8 mouse cellular contexts compared by ENCODE assay signal in genomic region chr17:28801474-28802005, GRCm38 (mm10). TPM values are rescaled to one million over a fixed set of nuclear protein-coding genes. Genes with fewer than 3 reads are reported as not detected.
DNase-seq lines count a peak whose midpoint lies in the region; ATAC-seq and TF ChIP-seq lines count a peak whose summit lies in the region.

No protein-coding gene starts in this region.

- H3K9me3 ChIP-seq in embryonic facial prominence, embryonic 14.5 days (ENCODE audit: control insufficient read depth, low read length), result no peaks in the 10 kb centered on the region
- H3K9me3 ChIP-seq in limb, embryonic 13.5 days, result no peaks in the 10 kb centered on the region
- no peaks in the 10 kb centered on the region for H3K9me3 ChIP-seq in midbrain, embryonic 15.5 days

- no peaks in the 10 kb centered on the region for H3K4me1 ChIP-seq in bone marrow, adult 2 months (ENCODE audit: control insufficient read depth, insufficient read depth, low read length)
- H3K4me1 ChIP-seq in embryonic facial prominence, embryonic 14.5 days (ENCODE audit: control insufficient read depth, insufficient read depth, low read length), result peaks cover 10% of the 10 kb centered on the region
- peaks cover 28% of the 10 kb centered on the region for H3K4me1 ChIP-seq in limb, embryonic 13.5 days
- H3K4me1 ChIP-seq in midbrain, embryonic 15.5 days, result peaks cover 31% of the 10 kb centered on the region

- DNase-seq in A20 (ENCODE audit: low read depth, low spot score), result peak; percentile 99
- DNase-seq in embryonic facial prominence, embryonic 14.5 days (ENCODE audit: low spot score), result peak; percentile 100
- peak; percentile 99 for DNase-seq in heart, adult 8-10 months (ENCODE audit: low spot score)
- peak; percentile 98 to 99 for DNase-seq in kidney, adult 8-10 months
- peak; percentile 98 to 99 for DNase-seq in spleen, adult 18-20 months

- under 1% methylated on average over 30 of the region's 42 CpGs for WGBS in bone marrow, adult 2 months
- 0% methylated on average over 17 of the region's 42 CpGs for WGBS in embryonic facial prominence, embryonic 14.5 days
- WGBS in limb, embryonic 13.5 days, result 0% methylated on average over 17 of the region's 42 CpGs
- WGBS in midbrain, embryonic 15.5 days, result under 1% methylated on average over 38 of the region's 42 CpGs

- H3K27me3 ChIP-seq in embryonic facial prominence, embryonic 14.5 days (replicated peaks; ENCODE audit: control insufficient read depth, insufficient read depth, low read length), result no peaks in the 10 kb centered on the region
- no peaks in the 10 kb centered on the region for H3K27me3 ChIP-seq in limb, embryonic 13.5 days
- no peaks in the 10 kb centered on the region for H3K27me3 ChIP-seq in midbrain, embryonic 15.5 days (replicated peaks)

- peak; percentile 99 for TF ChIP-seq POLR2A in bone marrow, adult 2 months (IDR thresholded peaks at IDR 0.05; ENCODE audit: borderline replicate concordance, control insufficient read depth, low read depth, low read length)

- peak overlapping the region; percentile 97 for H3K4me2 ChIP-seq in embryonic facial prominence, embryonic 14.5 days (ENCODE audit: low read depth, low read length)
- peak overlapping the region; percentile 88 for H3K4me2 ChIP-seq in limb, embryonic 13.5 days (replicated peaks)
- H3K4me2 ChIP-seq in midbrain, embryonic 15.5 days, result peak overlapping the region; percentile 94

- ATAC-seq in embryonic facial prominence, embryonic 14.5 days (ENCODE audit: low read depth), result peak; percentile 99
- peak; percentile 98 for ATAC-seq in limb, embryonic 13.5 days (ENCODE audit: low FRiP score, low read depth)
- peak; percentile 98 for ATAC-seq in midbrain, embryonic 15.5 days (replicated peaks)

- TF ChIP-seq CTCF in bone marrow, adult 2 months (IDR thresholded peaks at IDR 0.05; ENCODE audit: control insufficient read depth, insufficient read depth, low read length), result no peak

- peak overlapping the region; percentile 100 for H3K9ac ChIP-seq in embryonic facial prominence, embryonic 14.5 days (ENCODE audit: low read depth, low read length)
- peak overlapping the region; percentile 99 for H3K9ac ChIP-seq in limb, embryonic 13.5 days
- peak overlapping the region; percentile 98 for H3K9ac ChIP-seq in midbrain, embryonic 15.5 days

- H3K27ac ChIP-seq in bone marrow, adult 2 months (ENCODE audit: control insufficient read depth, insufficient read depth, low read depth, low read length, poor library complexity), result peak overlapping the region; percentile 98
- H3K27ac ChIP-seq in embryonic facial prominence, embryonic 14.5 days (replicated peaks; ENCODE audit: low read depth, low read length), result peak overlapping the region; percentile 99
- peak overlapping the region; percentile 98 for H3K27ac ChIP-seq in limb, embryonic 13.5 days
- H3K27ac ChIP-seq in midbrain, embryonic 15.5 days, result peak overlapping the region; percentile 99

- H3K36me3 ChIP-seq in embryonic facial prominence, embryonic 14.5 days (ENCODE audit: control insufficient read depth, insufficient read depth, low read length), result peaks cover 19% of the 10 kb centered on the region
- H3K36me3 ChIP-seq in limb, embryonic 13.5 days, result peaks cover 10% of the 10 kb centered on the region
- peaks cover 5% of the 10 kb centered on the region for H3K36me3 ChIP-seq in midbrain, embryonic 15.5 days (replicated peaks)

- H3K4me3 ChIP-seq in bone marrow, adult 2 months (replicated peaks; ENCODE audit: control insufficient read depth, low read depth, low read length), result peak overlapping the region; percentile 91
- peak overlapping the region; percentile 84 for H3K4me3 ChIP-seq in embryonic facial prominence, embryonic 14.5 days (ENCODE audit: low read depth, low read length)
- peak overlapping the region; percentile 80 for H3K4me3 ChIP-seq in limb, embryonic 13.5 days
- peak overlapping the region; percentile 76 for H3K4me3 ChIP-seq in midbrain, embryonic 15.5 days

RNA-seq across cellular contexts. Expression of gene Brpf3, which starts 0.7 kb away (rescaled TPM):
- 117 and 133 TPM in 2 replicates for polyA plus RNA-seq in bone marrow, adult 2 months (2011; ENCODE audit: insufficient read depth, insufficient read length, low replicate concordance, missing spikeins)
- polyA plus RNA-seq in embryonic facial prominence, embryonic 14.5 days (2014; fragmentation: Nextera tagmentation; extraction: Ambion mirVana), result 10.0 and 10.2 TPM in 2 replicates
- total RNA-seq in heart, adult 8-10 months (2022), result 10 to 100 TPM in 3 of 4 experiments, 1 to 10 TPM in 1; 8.5 to 15.3 (median 14.6) TPM
- polyA plus RNA-seq in limb, embryonic 13.5 days (2015; fragmentation: Nextera tagmentation; extraction: Ambion mirVana), result 11.3 and 11.8 TPM in 2 replicates
- 6.9 and 9.5 TPM in 2 replicates for polyA plus RNA-seq in midbrain, embryonic 15.5 days (2015; fragmentation: Nextera tagmentation; extraction: Ambion mirVana)

RNA-seq across cellular contexts. Expression of gene Mapk13, which starts 32.4 kb away (rescaled TPM):
- polyA plus RNA-seq in bone marrow, adult 2 months (2011; ENCODE audit: insufficient read depth, insufficient read length, low replicate concordance, missing spikeins), result 37.7 and 70.0 TPM in 2 replicates
- 31.8 and 33.5 TPM in 2 replicates for polyA plus RNA-seq in embryonic facial prominence, embryonic 14.5 days (2014; fragmentation: Nextera tagmentation; extraction: Ambion mirVana)
- under 1 TPM in 2 of 4 experiments, not detected in 2; 0.16 to 0.83 TPM for total RNA-seq in heart, adult 8-10 months (2022)
- polyA plus RNA-seq in limb, embryonic 13.5 days (2015; fragmentation: Nextera tagmentation; extraction: Ambion mirVana), result 29.0 and 29.8 TPM in 2 replicates
- polyA plus RNA-seq in midbrain, embryonic 15.5 days (2015; fragmentation: Nextera tagmentation; extraction: Ambion mirVana), result 0.86 and 1.1 TPM in 2 replicates

RNA-seq across cellular contexts. Expression of gene Pnpla1, which starts 56.7 kb away (rescaled TPM):
- polyA plus RNA-seq in bone marrow, adult 2 months (2011; ENCODE audit: insufficient read depth, insufficient read length, low replicate concordance, missing spikeins), result 0.67 TPM in 1 of 2 replicates, not detected in the other
- polyA plus RNA-seq in embryonic facial prominence, embryonic 14.5 days (2014; fragmentation: Nextera tagmentation; extraction: Ambion mirVana), result 1.5 and 1.8 TPM in 2 replicates
- total RNA-seq in heart, adult 8-10 months (2022), result under 1 TPM in 2 of 4 experiments, not detected in 2; 0.05 to 0.11 TPM
- 0.38 and 0.53 TPM in 2 replicates for polyA plus RNA-seq in limb, embryonic 13.5 days (2015; fragmentation: Nextera tagmentation; extraction: Ambion mirVana)
- polyA plus RNA-seq in midbrain, embryonic 15.5 days (2015; fragmentation: Nextera tagmentation; extraction: Ambion mirVana), result 0.05 and 0.10 TPM in 2 replicates

Comparison
In these comparisons a context has a peak if more than half of its experiments do, and no peak if none do; other contexts are left out.
1. Peak in every context shown above with its lines: DNase-seq, ATAC-seq, H3K4me3 ChIP-seq and H3K27ac ChIP-seq.
2. RNA of gene Mapk13, which starts 32.4 kb away (polyA plus RNA-seq): 37.7 to 70.0 TPM in bone marrow, adult 2 months, 31.8 to 33.5 TPM in embryonic facial prominence, embryonic 14.5 days and 29.0 to 29.8 TPM in limb, embryonic 13.5 days; 0.86 to 1.1 TPM in midbrain, embryonic 15.5 days; every median in the first group is over 10 times any median in the second.